Mouse (Mus musculus): ENCODE measurements around the gene Gm15262.
"Not testable (repeated sequence)": the region's sequence is repeated elsewhere in the genome, so short reads cannot be mapped to it uniquely, and the experiment has no call there.

Gene Gm15262

DNA sequence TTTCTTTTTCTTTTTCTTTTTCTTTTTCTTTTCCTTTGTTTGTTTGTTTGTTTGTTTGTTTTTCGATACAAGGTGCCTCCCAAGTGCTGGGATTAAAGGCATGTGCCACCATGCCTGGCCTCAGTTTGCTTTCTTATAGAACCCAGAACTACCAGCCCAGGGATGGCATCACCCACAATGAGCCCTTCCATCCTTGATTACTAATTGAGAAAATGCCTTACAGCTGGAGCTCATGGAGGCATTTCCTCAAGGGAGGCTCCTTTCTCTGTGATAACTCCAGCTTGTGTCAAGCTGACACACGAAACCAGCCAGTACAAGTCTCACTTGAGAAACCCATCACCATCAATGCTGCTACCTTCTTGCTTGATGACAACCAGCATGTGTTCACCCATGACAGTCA, at the start of gene Gm15262:
TSS of gene Gm15262 (plus strand) at position 301 of the 400 bp plus-strand sequence.
- DNase-seq: not testable (repeated sequence)

DNA sequence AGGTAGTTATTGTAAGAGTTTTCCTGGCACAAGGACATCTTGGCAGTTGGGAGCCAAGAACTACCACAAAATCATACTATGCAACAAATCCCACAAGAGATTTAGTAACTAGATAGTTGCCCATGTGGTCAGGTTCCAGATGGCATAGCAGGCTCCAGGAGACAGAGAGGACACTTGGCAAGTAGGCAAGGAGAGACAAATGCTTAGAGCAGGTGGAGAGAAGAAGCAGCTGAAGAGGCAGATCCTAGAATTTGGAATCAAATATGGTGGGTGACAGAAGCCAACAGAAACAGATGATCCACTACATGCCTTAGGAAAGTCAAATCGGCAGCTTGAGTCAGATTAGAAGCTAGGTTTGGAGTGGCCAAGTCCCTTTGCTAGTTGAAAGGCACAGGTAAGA, 20.9 kb downstream of the Gm15262 start:
- DNase-seq: no peak

DNA sequence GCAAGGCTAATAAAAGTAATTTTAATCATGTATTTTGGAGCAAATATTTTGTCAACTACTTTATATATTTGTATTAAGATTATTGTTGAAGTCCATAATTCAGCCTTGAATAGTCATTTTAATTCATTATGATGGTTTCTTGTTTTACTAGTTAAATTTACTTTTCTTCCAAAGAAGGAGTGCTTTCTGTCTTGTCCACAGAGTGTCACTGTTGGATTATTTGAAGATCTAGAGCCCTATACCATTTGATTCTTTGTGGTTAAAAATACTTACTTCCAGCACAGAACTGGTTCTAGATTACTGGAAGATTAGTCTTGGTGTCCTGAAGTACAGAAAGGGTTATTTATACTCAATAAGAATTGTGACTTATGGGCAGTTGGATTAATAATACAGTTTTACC, 29.2 kb downstream of the Gm15262 start:
- no peak for DNase-seq

DNA sequence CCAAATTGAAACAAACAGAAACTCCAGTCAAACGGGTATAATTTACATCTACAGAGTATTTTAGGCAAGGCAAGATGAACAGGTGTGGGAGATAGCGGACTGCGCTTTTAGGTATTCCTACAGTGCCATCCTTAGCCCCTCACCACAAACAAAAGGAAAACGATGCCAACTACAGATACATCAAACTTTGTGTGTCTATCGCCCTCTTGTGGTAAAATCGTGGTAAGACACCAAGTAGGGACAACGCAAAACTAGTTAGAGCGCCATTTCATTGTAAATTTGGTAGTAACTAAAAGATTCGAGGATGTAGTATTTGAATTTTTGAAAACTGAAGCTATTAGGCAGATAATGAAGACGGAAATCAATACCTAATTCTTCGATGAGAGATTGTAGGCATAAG, 83.7 kb downstream of the Gm15262 start:
- DNase-seq: no peak

DNA sequence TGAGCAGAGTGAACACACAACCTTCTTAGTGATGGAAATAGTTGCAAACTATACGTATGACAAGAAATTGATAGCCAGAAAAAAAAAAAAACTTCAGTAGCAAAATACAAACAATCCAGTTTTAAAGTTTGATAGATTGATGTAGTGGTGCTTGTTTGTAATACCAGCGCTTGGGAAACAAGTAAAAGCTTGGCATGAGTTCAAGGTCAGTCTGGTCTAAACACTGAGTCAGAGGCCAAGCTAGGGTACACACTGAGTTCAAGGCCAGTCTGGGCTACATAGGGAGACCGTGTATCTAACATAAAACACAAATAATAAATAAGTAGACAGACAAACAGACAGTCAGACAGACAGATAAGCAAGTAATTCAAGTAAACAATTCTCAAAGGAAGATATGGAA, 84.2 kb downstream of the Gm15262 start:
- DNase-seq: no peak

DNA sequence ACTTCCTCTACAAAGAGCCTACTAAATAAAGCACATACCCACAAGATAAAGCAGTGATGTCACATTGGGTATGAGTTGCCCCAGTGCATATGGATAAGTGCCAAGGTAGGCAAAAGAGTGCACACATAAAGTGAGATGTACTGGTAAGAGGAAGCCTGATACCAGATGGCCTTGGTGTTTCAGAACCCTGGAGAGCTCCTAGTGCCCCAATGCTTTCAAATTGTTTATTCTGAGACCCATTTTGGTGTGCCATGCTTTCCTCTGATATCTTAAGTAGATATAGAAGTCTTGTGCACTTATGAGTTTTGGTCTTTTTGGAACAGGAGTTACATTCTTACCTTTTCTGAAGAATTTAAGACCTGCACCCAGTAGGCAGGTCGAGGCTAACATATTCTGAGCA, 88.3 kb downstream of the Gm15262 start:
- DNase-seq: peak; percentile 6

DNA sequence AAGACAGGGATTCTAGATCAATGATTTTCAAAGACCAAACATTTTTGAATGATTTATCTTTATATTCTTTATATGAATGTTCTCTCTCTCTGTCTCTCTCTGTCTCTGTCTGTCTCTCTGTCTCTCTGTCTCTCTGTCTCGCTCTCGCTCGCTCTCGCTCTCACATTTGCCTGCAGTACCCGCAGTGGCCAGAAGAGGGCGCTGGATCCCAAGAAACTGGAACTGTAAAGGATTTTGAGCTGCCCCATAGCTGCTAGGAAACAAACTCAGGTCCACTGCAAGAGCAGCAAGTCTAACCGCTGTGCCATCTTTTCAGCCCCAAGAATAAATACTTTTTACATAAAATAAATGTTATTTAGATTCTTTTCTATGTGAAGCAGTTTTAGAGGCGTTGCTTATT, 98.5 kb downstream of the Gm15262 start:
- DNase-seq: peak; percentile 19

DNA sequence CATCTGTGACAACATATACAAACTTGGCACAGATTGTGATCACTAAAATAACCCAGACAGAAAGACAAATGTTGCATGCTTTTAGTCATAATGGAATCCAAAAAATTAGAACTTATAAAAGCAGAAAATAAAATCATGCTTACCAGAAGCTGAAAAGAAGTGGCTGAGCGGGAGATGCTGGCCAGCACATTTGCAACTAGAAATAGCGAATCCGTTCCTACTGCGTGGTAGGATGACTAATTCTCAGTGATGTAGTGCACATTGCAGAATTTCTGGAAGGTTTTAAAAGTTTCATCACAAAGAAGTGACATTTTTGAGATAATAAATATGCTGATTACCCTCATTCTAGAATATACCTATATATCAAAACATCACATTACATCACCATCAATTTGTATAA, 100.7 kb downstream of the Gm15262 start:
- no peak for DNase-seq

DNA sequence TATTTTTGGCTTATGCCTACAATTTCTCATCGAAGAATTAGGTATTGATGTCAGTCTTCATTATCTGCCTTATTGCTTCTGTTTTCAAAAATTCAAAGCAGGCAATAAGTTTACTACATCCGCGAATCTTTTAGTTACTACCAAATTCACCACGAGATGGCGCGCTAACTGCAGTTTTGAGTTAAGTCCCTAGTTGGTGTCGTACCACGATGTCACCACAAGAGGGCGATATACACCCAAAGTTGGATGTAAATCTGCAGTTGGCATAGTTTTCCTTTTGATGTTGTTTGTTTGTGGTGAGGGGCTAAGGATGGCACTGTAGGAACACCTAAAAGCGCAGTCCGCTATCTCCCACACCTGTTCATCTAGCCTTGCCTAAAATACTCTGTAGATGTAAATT, 111.9 kb downstream of the Gm15262 start:
- DNase-seq: peak; percentile 74

DNA sequence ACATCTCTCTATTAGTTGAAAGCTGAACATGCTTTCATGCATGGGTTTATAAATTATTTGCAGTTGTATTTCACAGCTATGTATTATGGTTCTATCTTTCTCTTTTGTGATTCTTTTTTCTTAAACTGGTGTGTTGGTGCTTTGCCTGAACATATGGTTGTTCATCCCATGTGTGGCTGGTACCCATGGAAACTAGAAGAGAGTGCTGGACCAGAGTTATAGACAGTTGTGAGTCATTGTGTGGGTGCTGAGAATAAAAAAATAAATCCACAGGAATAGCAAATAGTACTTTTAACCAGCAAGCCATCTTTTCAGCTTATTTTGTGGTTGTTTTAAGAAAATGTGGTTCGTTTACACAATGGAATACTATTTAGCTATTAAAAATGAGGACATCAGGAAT, 123.9 kb downstream of the Gm15262 start:
- no peak for DNase-seq
